Mouse (Mus musculus) gastrocnemius, adult 8-10 months (tissue): ENCODE results near the gene Fth1. TPM values are rescaled to one million over a fixed set of nuclear protein-coding genes. Genes with fewer than 3 reads are reported as not detected.
"Not testable (repeated sequence)": the region's sequence is repeated elsewhere in the genome, so short reads cannot be mapped to it uniquely, and the experiment has no call there.

Source experiments
- DNase-seq, 2 experiments: peaks; one replicate each; pipeline ENCODE4 v3.0.0; 2022; ENCODE audit warnings: low spot score in 2 of 2
- total RNA-seq, 4 experiments: library from RNA; stranded (reverse); gene quantifications; 2 replicates each; pipeline ENCODE4 v1.2.4; 2022

Fth1 gene
- 1,000 to 10,000 TPM; 1,901 to 2,305 (median 2,120) TPM for total RNA-seq

- DNase-seq = no peak
These were observed at the start of gene Fth1 for GRCm38 (mm10) chr19:9980258-9980657. Gene Fth1, plus strand, starts transcription at chr19:9980598.

GRCm38 (mm10) chr19:9931167-9931607, 49.2 kb upstream of the Fth1 start:
- DNase-seq = not testable (repeated sequence)

GRCm38 (mm10) chr19:9933908-9934307, 46.5 kb upstream of the Fth1 start:
- no peak for DNase-seq

- no peak for DNase-seq
These were observed 43.8 kb upstream of the Fth1 start for GRCm38 (mm10) chr19:9936579-9936978.

- DNase-seq = no peak
These were observed 43.0 kb upstream of the Fth1 start for GRCm38 (mm10) chr19:9937428-9937827.

GRCm38 (mm10) chr19:9938156-9938823, 42.1 kb upstream of the Fth1 start:
- DNase-seq = no peak

- DNase-seq = no peak
These were observed 41.5 kb upstream of the Fth1 start for GRCm38 (mm10) chr19:9938824-9939303.

GRCm38 (mm10) chr19:9939841-9940240, 40.6 kb upstream of the Fth1 start:
- DNase-seq = no peak

GRCm38 (mm10) chr19:9940903-9941302, 39.5 kb upstream of the Fth1 start:
- DNase-seq = no peak

GRCm38 (mm10) chr19:9941809-9942208, 38.6 kb upstream of the Fth1 start:
- DNase-seq = no peak

GRCm38 (mm10) chr19:9942539-9943533, 37.6 kb upstream of the Fth1 start:
- DNase-seq = no peak

- no peak for DNase-seq
These were observed 34.4 kb upstream of the Fth1 start for GRCm38 (mm10) chr19:9945800-9946564.

- DNase-seq = peak; percentile 23 to 33
These were observed 33.4 kb upstream of the Fth1 start for GRCm38 (mm10) chr19:9946986-9947385.

- no peak for DNase-seq
These were observed 28.0 kb upstream of the Fth1 start for GRCm38 (mm10) chr19:9952390-9952789.

GRCm38 (mm10) chr19:9952912-9953311, 27.5 kb upstream of the Fth1 start:
- DNase-seq = no peak

GRCm38 (mm10) chr19:9954055-9954810, 26.2 kb upstream of the Fth1 start:
- DNase-seq = peak; percentile 85

- DNase-seq = no peak
These were observed 25.6 kb upstream of the Fth1 start for GRCm38 (mm10) chr19:9954811-9955202.

- DNase-seq = no peak
These were observed 25.0 kb upstream of the Fth1 start for GRCm38 (mm10) chr19:9955438-9955837.

- DNase-seq = no peak
These were observed 23.6 kb upstream of the Fth1 start for GRCm38 (mm10) chr19:9956624-9957388.

GRCm38 (mm10) chr19:9957965-9958364, 22.4 kb upstream of the Fth1 start:
- DNase-seq = no peak
